Mouse (Mus musculus) olfactory bulb, adult 2 months (tissue): Measurements from ENCODE around the gene Fcrl5. TPM values are rescaled to one million over a fixed set of nuclear protein-coding genes. Genes with fewer than 3 reads are reported as not detected.

Experiments used
- H3K27ac ChIP-seq: fragments of 200-500 bp; 2 replicates; pipeline ENCODE4 v1.5.1; 2012; ENCODE audit warnings: low read depth, low read length; ENCODE audit not compliant: insufficient read depth
- H3K4me1 ChIP-seq: fragments of 200-500 bp; 2 replicates; pipeline ENCODE4 v1.6.1; 2012; ENCODE audit warnings: low read length; ENCODE audit not compliant: control insufficient read depth, insufficient read depth
- H3K4me3 ChIP-seq: fragments of 200-500 bp; 2 replicates; pipeline ENCODE4 v1.5.1; 2012; ENCODE audit warnings: mild to moderate bottlenecking, low read depth, low read length, moderate library complexity; ENCODE audit not compliant: insufficient read depth
- CTCF ChIP-seq: fragments of 200-500 bp; IDR thresholded peaks from 2 replicates; pipeline ENCODE4 v1.5.1; 2012; ENCODE audit warnings: low read depth, mild to moderate bottlenecking, low read length, moderate library complexity; ENCODE audit not compliant: insufficient read depth
- POLR2A ChIP-seq: fragments of 200-500 bp; IDR thresholded peaks from 2 replicates; pipeline ENCODE4 v1.6.1; 2012; ENCODE audit warnings: mild to moderate bottlenecking, low read depth, low read length, moderate library complexity; ENCODE audit not compliant: insufficient read depth
- WGBS: fragments of 180-500 bp; shearing (Covaris S2); methylation state at CpG from one replicate; pipeline ENCODE4 v1.1.7; 2018; 5-methylcytosine and 5-hydroxymethylcytosine counted together
- polyA plus RNA-seq: library from polyadenylated mRNA; stranded (reverse); fragments of >200 nt; gene quantifications from 2 replicates; pipeline ENCODE4 v1.2.4, GENCODE M21; 2012; ENCODE audit warnings: low replicate concordance; ENCODE audit not compliant: missing spikeins, insufficient read depth, insufficient read length

The Fcrl5 gene
- polyA plus RNA-seq, 1 experiment, result not detected

DNA sequence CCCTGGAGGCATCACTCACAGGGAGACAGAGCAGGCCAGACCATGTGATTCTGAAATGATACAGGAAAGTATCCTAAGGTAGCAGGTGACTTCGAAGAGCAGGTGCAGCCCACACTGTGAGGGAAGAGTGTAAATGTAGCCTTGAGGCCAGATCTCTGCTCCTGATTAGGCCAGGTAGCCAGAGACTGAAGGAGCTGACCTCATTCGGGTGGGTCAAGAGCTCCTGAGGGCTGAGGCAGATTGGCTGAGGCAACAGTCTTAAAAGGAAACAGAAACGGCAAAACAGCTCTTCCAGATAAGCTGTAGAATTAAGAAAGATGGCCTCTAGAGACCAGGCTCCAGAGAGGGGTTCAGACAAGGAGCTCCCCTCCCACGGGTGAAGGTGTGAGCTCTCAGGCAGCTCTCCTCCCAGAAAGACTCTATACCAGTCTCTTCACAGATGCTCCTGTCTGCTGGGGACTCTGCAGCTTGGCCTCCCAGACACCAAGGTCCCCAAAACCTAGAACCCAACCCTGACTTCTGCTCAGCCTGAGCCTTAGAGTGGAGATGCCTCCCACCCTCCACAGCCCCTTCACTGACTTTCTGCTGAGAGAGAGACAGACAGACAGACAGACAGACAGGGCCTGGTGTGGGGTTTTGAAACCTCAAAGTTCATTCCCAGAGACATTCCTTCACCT, 69.3 kb downstream of the Fcrl5 start:
- Histone ChIP-seq H3K27ac (no peak overlapping the region), H3K4me1 (0 out of 2 replicates have a peak, but pooled peaks cover 12% of the 10 kb centered on the region), H3K4me3 (no peak overlapping the region)
- no peak for TF ChIP-seq CTCF
- TF ChIP-seq POLR2A, result no peak
- WGBS, result 63% methylated on average over 4 of the region's 4 CpGs

DNA sequence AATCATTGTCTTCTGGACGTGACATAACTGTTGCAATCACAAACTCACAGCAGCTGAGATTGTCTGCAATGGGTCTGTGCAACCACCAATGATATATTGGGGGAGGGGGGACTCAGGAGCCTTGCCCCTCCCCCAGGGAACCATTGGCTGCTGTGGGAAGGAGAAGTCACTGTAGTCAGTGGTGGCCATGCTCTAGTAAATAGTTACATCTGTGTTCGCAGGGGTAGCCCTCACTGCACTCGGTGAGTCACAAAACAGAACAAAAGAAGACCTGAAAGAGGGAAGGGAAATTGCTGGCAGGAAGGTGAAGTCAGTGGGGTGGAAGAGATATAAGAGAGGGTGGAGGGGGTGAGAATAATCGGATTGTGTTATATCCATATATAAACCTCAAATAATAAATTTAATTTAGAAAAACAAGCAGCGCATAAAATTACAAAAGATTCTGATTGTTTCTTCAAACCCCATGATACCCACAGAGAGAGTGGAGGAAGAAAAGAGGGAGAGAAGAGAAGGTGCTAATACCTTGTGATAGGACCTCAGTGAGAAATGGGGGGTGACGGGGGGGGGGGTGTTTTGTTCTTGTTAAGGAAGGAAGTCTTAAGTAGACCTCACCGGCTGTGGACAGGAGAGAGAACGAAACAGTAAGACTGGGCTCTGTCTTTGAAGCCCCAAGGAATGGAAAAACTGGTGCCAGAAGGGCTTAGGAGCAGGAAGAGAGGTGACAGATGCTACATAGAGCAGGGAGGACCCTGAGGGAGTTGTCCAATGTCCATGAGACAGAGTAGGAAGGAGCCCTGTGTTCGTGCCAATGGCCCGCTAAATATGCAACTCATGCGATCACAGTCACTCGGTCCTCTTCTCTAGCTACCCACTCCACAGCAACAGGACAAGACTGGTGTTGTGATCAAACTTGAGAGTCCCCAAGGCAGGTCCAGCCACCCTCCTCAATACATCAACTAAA, 71.2 kb downstream of the Fcrl5 start:
- Histone ChIP-seq H3K4me1 (0 out of 2 replicates have a peak, but pooled peaks cover 12% of the 10 kb centered on the region), H3K27ac (no peak overlapping the region), H3K4me3 (no peak overlapping the region)
- 68% methylated on average over 12 of the region's 12 CpGs for WGBS
- TF ChIP-seq CTCF (no peak), POLR2A (no peak)

DNA sequence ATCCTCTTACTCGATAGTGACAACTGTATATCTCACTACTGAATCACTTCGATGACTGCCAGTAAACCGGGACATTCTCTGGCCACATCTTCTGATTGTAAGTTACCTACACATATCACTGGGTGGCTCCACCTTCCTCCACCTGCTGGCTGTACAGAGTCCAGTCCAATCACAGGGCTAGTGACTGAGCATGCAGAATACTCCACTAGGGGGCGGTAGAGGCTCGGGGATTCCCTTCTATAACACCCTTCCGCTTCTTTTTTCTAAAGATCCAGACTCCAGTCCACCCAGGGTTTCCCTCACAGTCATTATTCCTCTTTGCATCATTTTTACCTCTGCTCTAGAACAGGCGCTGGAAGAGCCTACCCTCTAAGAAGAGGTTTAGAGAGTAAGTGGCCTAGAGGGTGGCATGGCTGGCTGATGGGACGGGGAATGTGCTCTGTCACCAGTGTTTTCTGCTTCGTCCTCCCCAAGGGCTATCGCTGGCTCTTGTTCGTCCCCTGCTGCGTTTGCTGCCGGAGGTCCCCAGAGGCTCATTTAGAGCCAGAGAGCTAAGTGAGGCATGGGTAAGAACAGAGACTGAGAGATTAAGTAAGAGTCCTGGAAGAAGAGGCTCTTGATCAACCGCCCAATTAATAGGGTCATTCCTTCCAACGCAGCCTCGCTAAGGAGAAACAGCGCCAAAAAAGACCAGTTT, 72.8 kb downstream of the Fcrl5 start:
- Histone ChIP-seq H3K4me1 (peaks cover 16% of the 10 kb centered on the region), H3K4me3 (no peak overlapping the region), H3K27ac (no peak overlapping the region)
- TF ChIP-seq POLR2A, result no peak
- no peak for TF ChIP-seq CTCF
- 20% methylated on average over 17 of the region's 17 CpGs for WGBS

DNA sequence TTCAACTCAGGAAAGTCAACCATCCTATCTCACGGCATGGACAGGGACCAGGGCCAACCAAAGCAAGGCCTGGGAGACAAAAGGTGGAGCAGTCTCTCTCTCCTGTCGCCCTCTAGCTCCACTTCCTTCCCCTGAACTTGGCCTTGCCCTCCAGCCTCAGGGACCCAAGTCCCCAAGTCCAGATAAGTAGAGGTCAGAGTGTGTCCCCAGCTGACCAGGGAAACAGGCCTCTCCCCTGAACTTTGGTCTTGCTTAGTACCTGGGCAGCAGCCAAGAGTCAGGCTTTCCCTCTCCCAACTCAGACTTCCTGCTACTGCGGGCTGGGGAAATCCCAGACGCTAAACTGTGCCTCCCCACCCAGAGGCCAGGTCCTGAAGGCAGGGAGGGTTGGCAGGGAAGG, 73.5 kb downstream of the Fcrl5 start:
- no peak overlapping the region for H3K4me3 ChIP-seq
- peaks cover 16% of the 10 kb centered on the region for H3K4me1 ChIP-seq
- no peak for TF ChIP-seq POLR2A
- no peak for TF ChIP-seq CTCF
- no peak overlapping the region for H3K27ac ChIP-seq
- 66% methylated on average over 4 of the region's 4 CpGs for WGBS

DNA sequence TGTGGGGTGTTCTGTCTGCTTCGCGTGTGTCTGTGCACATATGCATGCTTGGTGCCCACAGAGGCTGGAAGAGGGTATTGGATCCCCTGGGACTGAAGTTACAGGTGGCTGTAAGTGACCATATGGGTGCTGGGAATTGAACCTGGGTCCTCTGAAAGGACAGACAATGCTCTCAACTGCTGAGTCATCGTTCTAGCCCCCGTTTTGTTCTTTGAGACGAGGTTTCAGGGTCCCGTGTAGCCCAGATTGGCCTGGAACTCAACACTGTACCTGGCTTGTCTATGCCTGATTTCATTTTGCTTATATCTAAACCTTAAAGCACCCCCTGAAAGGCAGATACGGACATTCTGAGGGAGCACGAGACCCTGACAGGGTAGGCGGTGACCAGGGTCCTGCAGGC, 75.3 kb downstream of the Fcrl5 start:
- WGBS, result 97% methylated on average over 9 of the region's 9 CpGs
- H3K4me3 ChIP-seq, result no peak overlapping the region
- TF ChIP-seq POLR2A, result no peak
- TF ChIP-seq CTCF, result no peak
- H3K4me1 ChIP-seq, result peaks cover 14% of the 10 kb centered on the region
- H3K27ac ChIP-seq, result no peak overlapping the region

DNA sequence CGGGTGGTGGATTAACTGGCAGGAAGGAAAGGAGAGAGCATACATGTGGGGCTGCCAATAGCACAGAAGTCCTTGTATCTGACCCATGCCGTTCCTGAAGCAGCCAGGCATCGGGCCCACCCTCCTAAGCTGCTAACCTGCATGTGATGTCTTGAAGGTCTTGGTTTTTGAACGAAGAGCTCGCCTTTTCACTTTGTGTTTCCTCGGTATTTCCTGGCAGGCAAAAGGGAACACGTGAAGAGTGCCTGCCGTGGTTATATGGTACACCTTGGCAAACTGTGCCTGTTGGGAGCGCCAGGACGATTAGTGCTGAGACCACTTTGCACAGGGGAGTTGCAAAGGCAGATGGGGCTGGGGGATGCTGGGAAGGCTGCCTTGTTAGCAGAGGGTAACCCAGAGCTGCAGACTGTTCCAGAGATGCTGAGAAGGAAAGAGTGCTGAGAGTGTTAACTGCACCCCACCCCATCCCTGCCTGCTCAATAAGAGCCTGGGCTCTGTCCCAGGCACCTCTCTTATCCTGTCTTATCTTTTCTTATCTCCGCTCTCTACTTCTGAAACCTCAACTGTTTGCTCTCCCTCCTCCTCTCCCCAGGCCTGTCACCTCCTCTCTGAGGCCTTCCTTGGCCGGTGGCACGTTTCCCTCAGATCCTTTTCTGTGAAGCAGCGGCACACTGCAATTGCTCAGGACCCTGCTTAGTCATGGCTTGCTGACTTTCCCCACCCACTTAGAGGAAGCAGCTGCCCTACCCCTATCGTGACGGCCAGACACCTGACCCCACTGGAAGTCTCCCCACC, 76.6 kb downstream of the Fcrl5 start:
- H3K4me3 ChIP-seq, result no peak overlapping the region
- no peak overlapping the region for H3K27ac ChIP-seq
- TF ChIP-seq CTCF (no peak), POLR2A (no peak)
- 62% methylated on average over 16 of the region's 16 CpGs for WGBS
- H3K4me1 ChIP-seq, result peaks cover 12% of the 10 kb centered on the region

DNA sequence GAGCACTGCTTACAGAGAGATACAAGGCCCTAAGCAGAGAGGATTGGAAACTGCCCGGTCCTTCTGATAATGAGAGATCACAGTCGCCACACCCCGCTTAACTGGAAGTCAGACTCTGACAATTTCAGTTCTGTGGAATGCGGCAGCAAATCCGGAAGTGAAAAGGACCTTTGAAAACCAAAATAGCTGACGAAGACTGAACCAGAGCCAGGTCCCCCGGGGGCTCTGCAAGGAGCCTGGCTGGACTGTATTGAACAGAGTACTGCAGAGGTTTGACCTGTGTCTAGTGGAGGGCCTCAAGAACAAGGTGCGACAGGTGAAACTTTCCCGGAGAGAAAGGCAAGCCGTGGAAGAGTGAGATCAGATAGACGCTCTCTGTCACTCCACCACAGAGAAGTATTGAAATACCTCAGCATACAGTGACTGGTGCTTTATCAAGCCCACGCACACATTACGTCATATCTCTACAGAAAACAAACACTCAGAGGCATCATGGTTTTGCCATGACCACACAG, 80.1 kb downstream of the Fcrl5 start:
- no peak for TF ChIP-seq CTCF
- TF ChIP-seq POLR2A, result no peak
- peaks cover 4% of the 10 kb centered on the region for H3K4me1 ChIP-seq
- no peak overlapping the region for H3K4me3 ChIP-seq
- 68% methylated on average over 13 of the region's 13 CpGs for WGBS
- no peak overlapping the region for H3K27ac ChIP-seq

DNA sequence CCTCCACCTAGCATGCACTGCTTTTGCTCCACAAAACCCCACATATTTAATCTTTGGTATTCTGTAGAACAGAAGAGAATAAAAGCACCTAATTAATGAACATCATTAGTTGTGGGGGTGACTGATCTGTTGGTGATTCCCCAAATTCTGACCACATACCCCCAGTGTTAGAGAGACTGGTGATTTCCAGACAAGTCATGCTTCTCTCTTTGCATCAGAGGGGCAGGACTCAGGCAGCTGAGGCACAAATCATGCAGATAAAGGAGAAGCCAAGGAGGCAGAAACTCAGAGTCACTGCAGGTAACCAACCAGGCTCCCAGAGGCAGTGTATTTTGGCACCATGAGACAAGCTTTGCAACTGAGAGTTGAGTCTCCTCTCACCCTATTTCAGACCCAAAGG, 82.9 kb downstream of the Fcrl5 start:
- Histone ChIP-seq H3K4me1 (no peaks in the 10 kb centered on the region), H3K4me3 (no peak overlapping the region), H3K27ac (no peak overlapping the region)
- TF ChIP-seq CTCF, result no peak
- TF ChIP-seq POLR2A, result no peak

DNA sequence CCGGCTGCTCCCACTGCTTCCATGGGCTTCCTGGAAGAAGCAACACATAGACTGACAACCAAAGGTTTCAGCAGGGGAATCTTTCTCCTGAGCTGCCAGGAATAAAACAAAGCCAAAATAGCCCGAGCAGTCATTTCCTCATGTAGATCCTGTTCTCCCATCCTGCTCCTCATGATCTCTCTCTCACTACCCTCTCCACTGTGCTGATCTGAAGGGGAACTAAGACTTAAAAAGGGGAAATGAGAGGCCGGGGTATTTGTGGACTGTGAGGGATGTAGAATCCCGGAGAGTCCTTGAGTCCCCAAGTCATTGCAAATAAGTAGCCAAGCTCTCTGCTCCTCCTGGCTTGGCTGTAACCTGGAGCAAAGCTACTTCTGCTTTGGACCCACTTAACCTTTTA, 85.6 kb downstream of the Fcrl5 start:
- WGBS, result 78% methylated on average over 4 of the region's 4 CpGs
- Histone ChIP-seq H3K4me1 (0 out of 2 replicates have a peak, but pooled peaks cover 2% of the 10 kb centered on the region), H3K27ac (no peak overlapping the region), H3K4me3 (no peak overlapping the region)
- no peak for TF ChIP-seq CTCF
- TF ChIP-seq POLR2A, result no peak
